Mouse (Mus musculus): ENCODE data around the gene Actr3. TPM values are rescaled to one million over a fixed set of nuclear protein-coding genes. Genes with fewer than 3 reads are reported as not detected.
"Not testable (repeated sequence)": the region's sequence is repeated elsewhere in the genome, so short reads cannot be mapped to it uniquely, and the experiment has no call there.

Actr3 gene
- polyA plus RNA-seq, 1 experiment from 2014 or later, result 274 TPM

- H3K4me1 ChIP-seq (ENCODE audit: control insufficient read depth, insufficient read depth, low read length), result peaks cover 26% of the 10 kb centered on the region
- no peaks in the 10 kb centered on the region for H3K9me3 ChIP-seq (ENCODE audit: control insufficient read depth, low read length)
- H3K27me3 ChIP-seq (ENCODE audit: control insufficient read depth, insufficient read depth, low read length), result no peaks in the 10 kb centered on the region
- 71% methylated on average over 7 of the region's 7 CpGs for WGBS
- H3K36me3 ChIP-seq (ENCODE audit: control insufficient read depth, insufficient read depth, low read length), result no peaks in the 10 kb centered on the region
- DNase-seq (no peak), ATAC-seq (ENCODE audit: low FRiP score, low TSS enrichment) (no peak)
- no peak overlapping the region for H3K9ac ChIP-seq (replicated peaks; ENCODE audit: low read length)
- H3K27ac ChIP-seq (replicated peaks; ENCODE audit: low read depth, low read length), result no peak overlapping the region
- no peak overlapping the region for H3K4me3 ChIP-seq (replicated peaks; ENCODE audit: low read depth, low read length)
- H3K4me2 ChIP-seq (ENCODE audit: low read length), result no peak overlapping the region
These were observed 4.8 kb downstream of the Actr3 start for GRCm38 (mm10) chr1:125430737-125431136.

DNA sequence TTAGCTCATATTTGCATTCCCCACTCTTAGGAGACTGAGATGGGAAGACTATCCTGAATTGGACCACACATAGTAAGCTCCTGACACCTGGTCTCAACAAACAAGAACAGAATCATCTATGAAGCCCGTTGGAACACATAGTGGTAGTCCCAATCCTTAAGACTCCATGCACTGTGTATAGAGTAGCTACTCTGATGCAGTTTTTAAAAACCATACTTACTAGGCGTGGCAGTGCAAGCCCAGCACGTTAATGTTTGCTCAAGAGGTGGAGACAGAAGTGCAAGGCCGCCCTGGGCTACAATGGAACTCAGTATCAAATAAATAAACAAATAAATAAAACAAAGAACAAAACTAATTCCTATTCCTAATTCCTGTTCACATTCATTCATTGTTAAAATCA is 5.5 kb downstream of the Actr3 start:
- DNase-seq (no peak), ATAC-seq (ENCODE audit: low FRiP score, low TSS enrichment) (no peak)
- H3K9ac ChIP-seq (replicated peaks; ENCODE audit: low read length), result no peak overlapping the region
- H3K36me3 ChIP-seq (ENCODE audit: control insufficient read depth, insufficient read depth, low read length), result no peaks in the 10 kb centered on the region
- H3K27me3 ChIP-seq (ENCODE audit: control insufficient read depth, insufficient read depth, low read length), result no peaks in the 10 kb centered on the region
- no peaks in the 10 kb centered on the region for H3K9me3 ChIP-seq (ENCODE audit: control insufficient read depth, low read length)
- no peak overlapping the region for H3K4me3 ChIP-seq (replicated peaks; ENCODE audit: low read depth, low read length)
- WGBS, result 93% methylated on average over 4 of the region's 4 CpGs
- H3K4me1 ChIP-seq (ENCODE audit: control insufficient read depth, insufficient read depth, low read length), result peaks cover 26% of the 10 kb centered on the region
- H3K27ac ChIP-seq (replicated peaks; ENCODE audit: low read depth, low read length), result no peak overlapping the region
- no peak overlapping the region for H3K4me2 ChIP-seq (ENCODE audit: low read length)

DNA sequence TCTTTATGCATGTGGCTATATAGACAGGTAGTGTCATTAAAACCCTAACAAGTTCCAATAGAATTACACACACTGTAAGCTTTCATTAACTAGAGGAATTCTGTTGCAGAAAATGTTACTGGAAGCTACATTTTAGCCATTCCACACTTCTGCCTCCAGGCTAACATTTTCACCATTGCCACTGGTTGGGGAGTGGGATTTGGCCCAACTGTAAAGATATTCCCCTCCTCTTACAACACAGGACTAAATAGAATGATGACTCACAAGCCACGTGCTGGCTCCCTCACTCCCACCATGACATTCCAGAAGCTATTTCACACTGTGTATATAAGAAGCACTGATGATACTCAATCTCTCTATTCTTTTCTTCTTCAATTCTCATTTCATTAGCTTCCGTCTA is 7.2 kb downstream of the Actr3 start:
- DNase-seq, result no peak
- Histone ChIP-seq H3K36me3 (ENCODE audit: control insufficient read depth, insufficient read depth, low read length) (no peaks in the 10 kb centered on the region), H3K27ac (replicated peaks; ENCODE audit: low read depth, low read length) (no peak overlapping the region), H3K4me3 (replicated peaks; ENCODE audit: low read depth, low read length) (no peak overlapping the region), H3K4me1 (ENCODE audit: control insufficient read depth, insufficient read depth, low read length) (peaks cover 18% of the 10 kb centered on the region), H3K27me3 (ENCODE audit: control insufficient read depth, insufficient read depth, low read length) (no peaks in the 10 kb centered on the region), H3K9ac (replicated peaks; ENCODE audit: low read length) (no peak overlapping the region), H3K9me3 (ENCODE audit: control insufficient read depth, low read length) (no peaks in the 10 kb centered on the region), H3K4me2 (ENCODE audit: low read length) (no peak overlapping the region)
- 74% methylated on average over 2 of the region's 2 CpGs for WGBS
- no peak for ATAC-seq (ENCODE audit: low FRiP score, low TSS enrichment)

GRCm38 (mm10) chr1:125426387-125427045 is 9.0 kb downstream of the Actr3 start:
- Histone ChIP-seq H3K27me3 (ENCODE audit: control insufficient read depth, insufficient read depth, low read length) (no peaks in the 10 kb centered on the region), H3K9me3 (ENCODE audit: control insufficient read depth, low read length) (no peaks in the 10 kb centered on the region), H3K36me3 (ENCODE audit: control insufficient read depth, insufficient read depth, low read length) (no peaks in the 10 kb centered on the region), H3K9ac (replicated peaks; ENCODE audit: low read length) (no peak overlapping the region), H3K27ac (replicated peaks; ENCODE audit: low read depth, low read length) (no peak overlapping the region), H3K4me2 (ENCODE audit: low read length) (no peak overlapping the region), H3K4me3 (replicated peaks; ENCODE audit: low read depth, low read length) (no peak overlapping the region), H3K4me1 (ENCODE audit: control insufficient read depth, insufficient read depth, low read length) (0 out of 2 replicates have a peak, but pooled peaks cover 8% of the 10 kb centered on the region)
- no peak for DNase-seq
- no peak for ATAC-seq (ENCODE audit: low FRiP score, low TSS enrichment)
- WGBS, result 90% methylated on average over 2 of the region's 2 CpGs

DNA sequence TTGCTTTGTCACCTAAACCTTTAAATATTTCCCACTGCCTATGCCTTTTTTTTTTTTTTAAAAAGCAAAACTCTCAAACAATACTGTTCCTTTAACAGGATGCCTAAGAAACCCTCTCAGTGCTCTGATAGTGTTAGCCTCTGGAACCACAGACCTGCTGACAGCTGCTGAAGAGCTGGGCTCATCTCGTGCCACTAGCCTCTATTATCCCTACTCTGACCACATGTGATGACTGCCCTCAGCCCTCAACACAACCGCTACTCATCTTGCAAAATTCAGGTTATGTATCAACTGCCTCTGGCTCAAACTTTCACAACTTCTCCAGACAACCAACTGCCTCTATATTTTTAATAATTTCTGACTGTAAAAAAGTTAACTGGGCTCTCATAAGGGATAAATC is 15.6 kb downstream of the Actr3 start:
- DNase-seq (no peak), ATAC-seq (ENCODE audit: low FRiP score, low TSS enrichment) (no peak)
- no peaks in the 10 kb centered on the region for H3K9me3 ChIP-seq (ENCODE audit: control insufficient read depth, low read length)
- H3K4me1 ChIP-seq (ENCODE audit: control insufficient read depth, insufficient read depth, low read length), result no peaks in the 10 kb centered on the region
- H3K9ac ChIP-seq (replicated peaks; ENCODE audit: low read length), result no peak overlapping the region
- 78% methylated on average over 2 of the region's 2 CpGs for WGBS
- H3K27ac ChIP-seq (replicated peaks; ENCODE audit: low read depth, low read length), result no peak overlapping the region
- no peaks in the 10 kb centered on the region for H3K27me3 ChIP-seq (ENCODE audit: control insufficient read depth, insufficient read depth, low read length)
- no peak overlapping the region for H3K4me2 ChIP-seq (ENCODE audit: low read length)
- peaks cover 13% of the 10 kb centered on the region for H3K36me3 ChIP-seq (ENCODE audit: control insufficient read depth, insufficient read depth, low read length)
- H3K4me3 ChIP-seq (replicated peaks; ENCODE audit: low read depth, low read length), result no peak overlapping the region

DNA sequence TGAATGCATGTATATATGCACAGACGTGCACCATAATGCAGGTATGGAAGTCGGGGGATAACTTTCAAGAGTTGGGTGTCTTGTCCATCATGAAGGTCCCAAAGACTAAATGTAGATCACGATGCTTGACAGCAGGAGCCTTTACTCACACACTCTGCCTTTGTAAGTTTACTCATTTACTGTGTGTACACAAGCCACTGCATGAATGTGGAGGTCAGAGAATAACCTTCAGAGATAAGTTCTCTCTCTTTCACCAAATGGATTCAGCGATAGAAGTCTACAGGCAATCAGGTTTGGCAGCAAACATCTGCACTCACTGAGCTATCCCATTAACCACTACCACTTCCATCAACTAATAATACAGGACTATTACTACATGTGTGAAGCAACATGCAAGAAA is 16.8 kb downstream of the Actr3 start:
- DNase-seq, result no peak
- H3K36me3 ChIP-seq (ENCODE audit: control insufficient read depth, insufficient read depth, low read length), result peaks cover 19% of the 10 kb centered on the region
- no peaks in the 10 kb centered on the region for H3K4me1 ChIP-seq (ENCODE audit: control insufficient read depth, insufficient read depth, low read length)
- H3K4me2 ChIP-seq (ENCODE audit: low read length), result no peak overlapping the region
- no peaks in the 10 kb centered on the region for H3K27me3 ChIP-seq (ENCODE audit: control insufficient read depth, insufficient read depth, low read length)
- H3K9me3 ChIP-seq (ENCODE audit: control insufficient read depth, low read length), result no peaks in the 10 kb centered on the region
- H3K4me3 ChIP-seq (replicated peaks; ENCODE audit: low read depth, low read length), result no peak overlapping the region
- no peak for ATAC-seq (ENCODE audit: low FRiP score, low TSS enrichment)
- H3K27ac ChIP-seq (replicated peaks; ENCODE audit: low read depth, low read length), result no peak overlapping the region
- no peak overlapping the region for H3K9ac ChIP-seq (replicated peaks; ENCODE audit: low read length)
- 94% methylated on average over 4 of the region's 4 CpGs for WGBS

DNA sequence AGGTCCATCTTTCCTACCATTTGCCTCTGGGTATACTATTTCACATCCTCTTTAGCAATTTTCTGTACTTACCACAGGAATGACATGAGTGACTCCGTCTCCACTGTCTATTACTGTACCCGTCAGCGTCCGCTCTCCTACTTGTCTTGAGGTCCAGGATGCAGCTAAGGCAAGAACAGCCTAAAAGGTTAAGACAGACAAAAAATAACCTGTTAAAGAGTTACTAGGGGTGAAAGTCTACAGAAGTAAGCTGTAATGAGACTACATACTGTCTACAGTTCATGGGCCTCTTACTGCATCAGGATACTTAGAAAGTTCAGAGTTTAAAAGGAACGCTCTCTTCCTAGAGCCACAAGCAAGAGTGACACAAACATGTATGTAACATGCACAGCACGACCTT is 28.3 kb downstream of the Actr3 start:
- Histone ChIP-seq H3K9me3 (ENCODE audit: control insufficient read depth, low read length) (no peaks in the 10 kb centered on the region), H3K27ac (replicated peaks; ENCODE audit: low read depth, low read length) (no peak overlapping the region), H3K9ac (replicated peaks; ENCODE audit: low read length) (no peak overlapping the region), H3K27me3 (ENCODE audit: control insufficient read depth, insufficient read depth, low read length) (no peaks in the 10 kb centered on the region), H3K4me2 (ENCODE audit: low read length) (no peak overlapping the region), H3K36me3 (ENCODE audit: control insufficient read depth, insufficient read depth, low read length) (peaks cover 55% of the 10 kb centered on the region), H3K4me3 (replicated peaks; ENCODE audit: low read depth, low read length) (no peak overlapping the region), H3K4me1 (ENCODE audit: control insufficient read depth, insufficient read depth, low read length) (no peaks in the 10 kb centered on the region)
- WGBS, result 97% methylated on average over 6 of the region's 6 CpGs
- DNase-seq (no peak), ATAC-seq (ENCODE audit: low FRiP score, low TSS enrichment) (no peak)

DNA sequence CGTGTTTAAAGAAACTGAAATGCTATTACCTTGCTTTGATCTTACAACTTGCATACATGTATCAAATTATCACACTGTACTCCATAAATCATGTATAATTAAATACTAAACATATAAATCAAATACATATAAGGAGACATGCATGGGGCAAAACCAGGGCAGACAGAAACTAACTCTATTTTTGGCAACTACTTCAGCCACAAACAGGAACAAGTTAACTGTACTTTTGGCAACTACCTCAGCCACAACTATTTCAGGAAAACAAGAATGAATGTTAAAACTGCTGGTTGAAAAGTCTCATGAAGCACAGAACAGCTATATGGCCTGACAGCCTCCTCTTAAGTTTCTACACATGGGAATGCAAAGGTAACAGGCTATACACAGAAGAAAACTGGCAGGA is 40.1 kb downstream of the Actr3 start:
- no peak for DNase-seq
- Histone ChIP-seq H3K4me1 (ENCODE audit: control insufficient read depth, insufficient read depth, low read length) (no peaks in the 10 kb centered on the region), H3K9me3 (ENCODE audit: control insufficient read depth, low read length) (no peaks in the 10 kb centered on the region), H3K36me3 (ENCODE audit: control insufficient read depth, insufficient read depth, low read length) (peaks cover 68% of the 10 kb centered on the region), H3K4me3 (replicated peaks; ENCODE audit: low read depth, low read length) (no peak overlapping the region), H3K27me3 (ENCODE audit: control insufficient read depth, insufficient read depth, low read length) (no peaks in the 10 kb centered on the region), H3K27ac (replicated peaks; ENCODE audit: low read depth, low read length) (no peak overlapping the region), H3K9ac (replicated peaks; ENCODE audit: low read length) (no peak overlapping the region), H3K4me2 (ENCODE audit: low read length) (no peak overlapping the region)
- ATAC-seq (ENCODE audit: low FRiP score, low TSS enrichment), result no peak
- WGBS, result 98% methylated on average over 1 of the region's 1 CpGs

DNA sequence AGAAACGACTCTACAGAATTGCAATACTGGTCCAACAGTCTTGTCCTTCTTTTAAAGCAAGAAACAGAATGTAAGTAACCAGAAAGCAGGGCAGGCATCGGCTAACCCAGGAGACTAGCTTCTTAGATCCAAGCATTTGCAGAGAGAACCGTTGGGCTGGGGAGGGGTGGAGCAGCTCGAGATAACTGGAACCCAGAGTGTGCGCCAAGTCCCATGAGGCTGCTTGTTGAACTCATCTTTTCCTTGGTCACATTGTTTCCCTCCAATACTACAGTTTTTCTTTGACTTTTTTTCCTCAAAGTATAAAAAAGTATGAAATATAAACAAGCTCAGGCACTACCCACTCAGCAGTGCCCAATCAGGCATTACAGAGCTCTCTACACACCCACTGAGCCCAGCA is 42.2 kb downstream of the Actr3 start:
- H3K4me3 ChIP-seq (replicated peaks; ENCODE audit: low read depth, low read length); H3K9me3 ChIP-seq (ENCODE audit: control insufficient read depth, low read length); ATAC-seq (ENCODE audit: low FRiP score, low TSS enrichment); H3K27ac ChIP-seq (replicated peaks; ENCODE audit: low read depth, low read length); H3K4me1 ChIP-seq (ENCODE audit: control insufficient read depth, insufficient read depth, low read length); DNase-seq; H3K27me3 ChIP-seq (ENCODE audit: control insufficient read depth, insufficient read depth, low read length); H3K4me2 ChIP-seq (ENCODE audit: low read length); H3K9ac ChIP-seq (replicated peaks; ENCODE audit: low read length): not testable (repeated sequence)
- H3K36me3 ChIP-seq (ENCODE audit: control insufficient read depth, insufficient read depth, low read length), result peaks cover 49% of the 10 kb centered on the region
- WGBS, result 87% methylated on average over 5 of the region's 5 CpGs

Data from midbrain, embryonic 14.5 days (tissue).